Mouse (Mus musculus) left cerebral cortex, postnatal 4 days (tissue): ENCODE data around the gene Pick1. TPM values are rescaled to one million over a fixed set of nuclear protein-coding genes. Genes with fewer than 3 reads are reported as not detected.
A peak's percentile ranks its signal among the peaks of the same experiment; 100 is the strongest.

Experiments used
- DNase-seq: peaks from one replicate; pipeline ENCODE4 v3.0.0-alpha.2; 2022
- intact Hi-C: fragments of 180-260 bp; cut with DNase I; formaldehyde crosslinking; loops from one replicate; pipeline ENCODE4 v1.15.1; 2025
- total RNA-seq, 2 experiments: library from RNA; stranded (reverse); gene quantifications; 2 replicates each; pipeline ENCODE4 v1.2.3; 2021

The Pick1 gene
- 10 to 100 TPM; 63.3 to 69.7 TPM for total RNA-seq

- peak; percentile 89 for DNase-seq
- intact Hi-C loops, result no loop called here
Observed at GRCm38 (mm10) chr15:79229058-79229821, at the start of gene Pick1, which contains the start of gene Gm49486. TSS of gene Pick1 (plus strand) at chr15:79229173. TSS of gene Gm49486 (plus strand) at chr15:79229391.

DNA sequence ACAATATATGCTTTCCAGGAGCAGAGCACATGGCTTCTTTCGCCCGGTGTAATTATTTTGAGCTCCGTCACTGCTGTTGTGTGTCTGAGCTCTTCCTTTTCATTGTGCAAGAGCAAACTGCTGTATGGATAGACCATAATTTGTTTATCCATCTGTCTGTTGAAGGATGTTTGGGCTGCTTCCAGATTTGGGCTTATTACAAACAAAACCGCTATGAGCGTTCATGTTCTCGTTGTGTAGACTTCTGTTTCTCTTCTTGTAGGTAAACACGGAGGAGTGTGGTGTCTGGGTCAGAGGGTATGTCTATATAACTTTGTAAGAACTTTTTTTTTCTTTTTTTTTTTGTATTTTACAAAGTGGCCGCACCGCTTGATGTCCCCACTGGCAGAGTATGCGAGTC is 43.8 kb upstream of the Pick1 start:
- intact Hi-C loops, result no loop called here
- no peak for DNase-seq

DNA sequence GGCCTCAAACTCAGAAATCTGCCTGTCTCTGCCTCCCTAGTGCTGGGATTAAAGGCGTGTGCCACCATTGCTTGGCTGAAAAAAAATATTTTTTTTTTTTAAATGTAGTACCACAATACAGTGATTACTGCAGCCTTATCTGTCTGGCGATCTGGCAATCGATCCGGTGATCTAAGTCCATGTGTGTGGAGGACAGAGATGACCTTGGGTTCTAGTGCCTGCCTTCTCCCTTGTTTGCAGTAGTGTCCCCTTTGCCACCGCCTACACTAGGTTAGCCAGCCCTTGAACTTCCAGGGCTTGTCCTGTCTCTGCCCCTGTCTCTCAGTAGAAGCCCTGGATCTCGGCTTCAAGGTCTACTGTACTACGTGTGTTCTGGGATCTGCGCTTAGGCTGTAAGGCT is 41.2 kb upstream of the Pick1 start:
- no peak for DNase-seq
- intact Hi-C loops, result no loop called here

GRCm38 (mm10) chr15:79191426-79191825 is 37.5 kb upstream of the Pick1 start:
- DNase-seq, result no peak
- intact Hi-C loops, result no loop called here

DNA sequence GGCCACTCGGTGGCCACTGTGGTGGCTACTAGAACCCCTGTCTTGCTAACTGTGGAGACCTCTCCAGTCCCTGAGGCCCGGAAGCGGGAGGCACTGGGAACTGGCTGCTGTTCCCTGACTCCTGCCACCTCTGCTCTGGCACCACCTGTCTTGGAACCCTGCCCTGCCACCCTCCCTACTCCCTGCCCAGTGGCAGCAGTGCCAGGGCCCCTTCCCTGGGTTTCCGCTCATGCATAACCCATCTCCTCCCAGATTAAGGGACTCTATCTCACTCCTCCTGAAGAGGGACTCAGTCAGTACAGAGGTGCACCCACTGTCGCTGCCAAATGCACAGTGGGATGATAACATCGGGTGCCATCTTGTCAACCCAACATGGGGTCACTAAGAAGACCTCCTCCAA is 36.5 kb upstream of the Pick1 start:
- intact Hi-C loops, result no loop called here
- peak; percentile 13 for DNase-seq

GRCm38 (mm10) chr15:79192885-79193845 is 35.8 kb upstream of the Pick1 start:
- intact Hi-C loops, result no loop called here
- peak; percentile 69 for DNase-seq

GRCm38 (mm10) chr15:79194048-79194447 is 34.9 kb upstream of the Pick1 start:
- intact Hi-C loops, result no loop called here
- DNase-seq, result no peak

- intact Hi-C loops, result no loop called here
- no peak for DNase-seq
Observed at GRCm38 (mm10) chr15:79194946-79195345, 34.0 kb upstream of the Pick1 start.

DNA sequence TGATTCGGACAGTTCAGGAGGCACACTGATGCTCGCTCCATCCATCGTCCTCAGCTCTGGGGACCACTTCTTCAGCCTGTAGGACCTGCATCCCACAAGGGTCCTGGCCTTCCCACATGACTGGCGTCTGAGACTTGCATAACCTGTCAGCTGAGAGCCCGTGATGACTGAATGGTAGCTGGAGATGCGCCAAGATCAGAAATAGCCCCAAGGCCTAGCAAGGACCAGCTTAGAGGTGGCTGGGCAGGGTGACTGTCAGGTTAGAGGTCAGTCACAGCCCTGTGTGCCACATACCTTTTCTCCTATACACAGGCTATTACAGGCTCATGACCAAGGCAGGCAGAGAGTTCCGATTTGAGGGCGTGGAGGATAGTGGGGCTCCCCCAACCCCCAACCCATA is 33.5 kb upstream of the Pick1 start:
- no peak for DNase-seq
- intact Hi-C loops, result no loop called here

DNA sequence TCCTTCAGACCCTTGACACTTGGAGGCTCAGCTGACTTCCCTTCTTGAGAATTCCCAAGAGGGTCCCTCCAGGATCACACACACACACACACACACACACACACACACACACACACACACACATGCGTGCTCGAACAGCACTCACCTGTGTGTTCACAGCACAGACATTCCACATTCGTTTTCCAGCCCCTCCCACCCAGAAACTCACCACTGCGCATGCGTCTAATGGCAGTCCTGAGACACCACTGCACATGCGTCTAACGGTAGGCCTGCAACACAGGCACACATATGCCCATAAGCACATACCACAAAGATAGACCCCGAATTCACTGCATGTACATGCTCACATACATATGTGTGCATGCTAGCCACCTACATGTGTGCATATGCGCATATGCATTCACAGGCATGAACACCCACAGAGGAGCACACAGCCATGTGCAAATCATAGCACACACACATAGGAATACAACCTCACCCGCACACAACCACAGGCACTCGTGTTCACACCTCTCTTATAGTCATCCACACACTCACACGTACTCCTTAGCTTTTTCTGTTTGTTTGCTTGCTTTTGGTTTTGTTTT is 29.5 kb upstream of the Pick1 start:
- intact Hi-C loops, result no loop called here
- no peak for DNase-seq

GRCm38 (mm10) chr15:79201491-79202150 is 27.4 kb upstream of the Pick1 start:
- DNase-seq, result peak; percentile 46
- intact Hi-C loops, result no loop called here

GRCm38 (mm10) chr15:79202575-79202974 is 26.4 kb upstream of the Pick1 start:
- no peak for DNase-seq
- intact Hi-C loops, result no loop called here

DNA sequence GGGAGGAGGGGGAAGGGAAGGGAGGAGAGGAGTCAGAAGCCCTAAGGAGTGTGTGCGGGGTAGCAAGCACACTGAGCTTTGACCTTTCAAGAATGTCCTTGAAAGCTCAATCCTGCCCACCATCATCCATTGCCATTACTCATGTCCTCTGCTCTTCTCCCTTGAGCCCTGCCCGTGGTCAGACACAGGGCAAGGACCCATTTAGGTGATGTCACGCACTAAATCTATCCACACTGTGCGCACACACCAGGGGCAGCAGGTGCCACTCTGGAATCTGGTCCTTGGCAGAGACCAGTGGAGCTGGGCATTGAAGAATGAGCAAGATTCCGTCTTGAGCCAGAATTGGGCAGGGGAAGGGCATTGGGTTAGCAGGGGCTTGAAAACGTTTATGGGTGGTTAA is 20.8 kb upstream of the Pick1 start:
- DNase-seq, result no peak
- intact Hi-C loops, result no loop called here

- DNase-seq, result no peak
- intact Hi-C loops, result no loop called here
Observed at GRCm38 (mm10) chr15:79208758-79209439, 20.1 kb upstream of the Pick1 start.

GRCm38 (mm10) chr15:79210357-79210756 is 18.6 kb upstream of the Pick1 start:
- no peak for DNase-seq
- intact Hi-C loops, result no loop called here

GRCm38 (mm10) chr15:79212750-79213446 is 16.1 kb upstream of the Pick1 start:
- intact Hi-C loops, result no loop called here
- DNase-seq, result no peak

GRCm38 (mm10) chr15:79213591-79213990 is 15.4 kb upstream of the Pick1 start:
- DNase-seq, result no peak
- intact Hi-C loops, result no loop called here

- DNase-seq, result no peak
- intact Hi-C loops, result no loop called here
Observed at GRCm38 (mm10) chr15:79216191-79216590, 12.8 kb upstream of the Pick1 start.

DNA sequence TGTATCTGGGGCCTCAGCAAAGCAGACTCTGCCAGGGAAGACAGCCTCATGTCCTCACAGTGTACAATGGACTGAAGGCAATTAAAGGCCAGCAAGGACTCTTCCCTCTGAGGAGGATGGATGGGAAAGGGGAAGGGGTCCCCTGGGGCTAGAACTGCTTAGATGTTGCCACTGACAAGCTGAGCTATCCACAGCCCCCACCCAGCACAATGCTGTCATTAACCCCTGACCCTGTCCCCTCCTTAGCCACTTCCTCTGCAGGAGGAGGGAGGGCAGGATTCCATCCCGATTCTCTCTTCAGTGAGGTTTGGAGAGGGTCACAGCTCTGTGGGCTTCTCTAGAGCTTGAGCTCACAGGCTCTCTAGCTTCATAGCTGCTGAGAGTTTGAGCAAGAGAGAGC is 9.4 kb upstream of the Pick1 start:
- intact Hi-C loops, result no loop called here
- no peak for DNase-seq

- intact Hi-C loops, result no loop called here
- DNase-seq, result no peak
Observed at GRCm38 (mm10) chr15:79223641-79224040, 5.3 kb upstream of the Pick1 start.
